Comparison of ENCODE assay signal across 7 mouse cellular contexts in the genomic region with DNA sequence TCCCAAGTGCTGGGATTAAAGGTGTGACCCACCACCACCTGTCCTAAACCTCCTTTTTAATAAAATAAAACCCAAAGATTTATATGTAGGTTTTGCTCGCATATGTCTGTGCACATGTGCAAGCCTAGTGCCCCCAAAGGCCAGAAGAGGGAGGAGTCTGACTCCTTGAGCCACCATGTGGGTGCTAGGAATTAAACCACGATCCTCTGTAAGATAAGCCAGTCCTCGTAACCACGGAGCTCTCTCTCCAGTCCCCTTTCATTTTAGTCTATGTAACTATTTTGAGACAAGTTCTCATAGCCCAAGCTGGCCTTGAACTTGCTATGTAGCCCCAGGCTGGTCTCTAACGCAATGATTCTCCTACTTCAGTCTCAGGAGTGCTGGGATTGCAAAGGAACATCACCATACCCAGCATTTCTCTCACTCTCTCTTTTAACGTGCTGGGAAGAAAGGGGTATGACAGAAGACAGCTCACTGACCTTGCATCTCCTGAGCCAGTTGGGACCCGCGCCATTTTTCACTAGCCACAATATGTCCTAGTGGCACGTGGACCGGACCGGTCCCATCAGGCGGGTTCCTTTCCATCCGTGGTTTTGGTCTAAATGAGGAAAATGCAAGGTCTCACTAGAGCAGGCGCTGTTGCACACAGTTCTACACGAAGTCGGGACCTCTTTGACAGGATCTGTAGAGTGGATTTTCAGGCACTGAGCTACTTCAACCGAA. TPM values are rescaled to one million over a fixed set of nuclear protein-coding genes. Genes with fewer than 3 reads are reported as not detected.
DNase-seq lines count a peak whose midpoint lies in the region; ATAC-seq and TF ChIP-seq lines count a peak whose summit lies in the region.

No protein-coding gene starts in this region.

- H3K9me3 ChIP-seq in forebrain, embryonic 15.5 days: no peaks in the 10 kb centered on the region
- no peaks in the 10 kb centered on the region for H3K9me3 ChIP-seq in limb, embryonic 12.5 days
- H3K9me3 ChIP-seq in neural tube, embryonic 12.5 days: no peaks in the 10 kb centered on the region

- H3K4me3 ChIP-seq in testis, adult 2 months (ENCODE audit: control insufficient read depth, low read depth, low read length): peak overlapping the region; percentile 93
- peak overlapping the region; percentile 70 for H3K4me3 ChIP-seq in forebrain, embryonic 15.5 days
- H3K4me3 ChIP-seq in limb, embryonic 12.5 days (replicated peaks): peak overlapping the region; percentile 64
- H3K4me3 ChIP-seq in neural tube, embryonic 12.5 days: peak overlapping the region; percentile 64

- WGBS in forebrain, embryonic 15.5 days: 15% methylated on average over 17 of the region's 17 CpGs
- 11% methylated on average over 17 of the region's 17 CpGs for WGBS in limb, embryonic 12.5 days
- WGBS in neural tube, embryonic 12.5 days: 15% methylated on average over 17 of the region's 17 CpGs

- peak overlapping the region; percentile 62 for H3K4me2 ChIP-seq in forebrain, embryonic 15.5 days (replicated peaks)
- H3K4me2 ChIP-seq in limb, embryonic 12.5 days: peak overlapping the region; percentile 75
- H3K4me2 ChIP-seq in neural tube, embryonic 12.5 days (replicated peaks): peak overlapping the region; percentile 85

- peak overlapping the region; percentile 58 for H3K9ac ChIP-seq in forebrain, embryonic 15.5 days (replicated peaks)
- peak overlapping the region; percentile 31 for H3K9ac ChIP-seq in limb, embryonic 12.5 days (replicated peaks)
- H3K9ac ChIP-seq in neural tube, embryonic 12.5 days: peak overlapping the region; percentile 54

- no peaks in the 10 kb centered on the region for H3K27me3 ChIP-seq in testis, adult 2 months (ENCODE audit: control insufficient read depth, insufficient read depth, low read length)
- H3K27me3 ChIP-seq in forebrain, embryonic 15.5 days: no peaks in the 10 kb centered on the region
- H3K27me3 ChIP-seq in limb, embryonic 12.5 days: no peaks in the 10 kb centered on the region
- H3K27me3 ChIP-seq in neural tube, embryonic 12.5 days (replicated peaks): no peaks in the 10 kb centered on the region

- no peak for DNase-seq in testis, postnatal 14 days (ENCODE audit: low spot score)
- peak; percentile 33 to 41 for DNase-seq in cerebellum, adult 18-20 months
- DNase-seq in ovary, postnatal 10 days (ENCODE audit: low spot score): no peak

- H3K4me1 ChIP-seq in testis, adult 2 months (ENCODE audit: control insufficient read depth, insufficient read depth, low read length): peaks cover 9% of the 10 kb centered on the region
- H3K4me1 ChIP-seq in forebrain, embryonic 15.5 days: peaks cover 22% of the 10 kb centered on the region
- H3K4me1 ChIP-seq in limb, embryonic 12.5 days (replicated peaks): peaks cover 19% of the 10 kb centered on the region
- peaks cover 21% of the 10 kb centered on the region for H3K4me1 ChIP-seq in neural tube, embryonic 12.5 days

- peak overlapping the region; percentile 30; the same call in 1 of the 2 replicates for H3K27ac ChIP-seq in testis, adult 2 months (ENCODE audit: control insufficient read depth, insufficient read depth, low read depth, low read length)
- H3K27ac ChIP-seq in forebrain, embryonic 15.5 days (replicated peaks): no peak overlapping the region; the same call in 1 of the 2 replicates
- no peak overlapping the region for H3K27ac ChIP-seq in limb, embryonic 12.5 days
- H3K27ac ChIP-seq in neural tube, embryonic 12.5 days: no peak overlapping the region

- peaks cover 3% of the 10 kb centered on the region for H3K36me3 ChIP-seq in testis, adult 2 months (ENCODE audit: control insufficient read depth, insufficient read depth, low read length)
- peaks cover 22% of the 10 kb centered on the region for H3K36me3 ChIP-seq in forebrain, embryonic 15.5 days
- peaks cover 37% of the 10 kb centered on the region for H3K36me3 ChIP-seq in limb, embryonic 12.5 days
- H3K36me3 ChIP-seq in neural tube, embryonic 12.5 days: peaks cover 33% of the 10 kb centered on the region

- no peak for TF ChIP-seq POLR2A in testis, adult 2 months (IDR thresholded peaks at IDR 0.05; ENCODE audit: control insufficient read depth, low read depth, low read length)

- peak; percentile 7; the same call in 1 of the 2 replicates for ATAC-seq in forebrain, embryonic 15.5 days (replicated peaks)
- ATAC-seq in limb, embryonic 12.5 days (ENCODE audit: insufficient number of reproducible peaks, insufficient read depth, low FRiP score, low TSS enrichment, low read depth): no peak
- ATAC-seq in neural tube, embryonic 12.5 days (ENCODE audit: low FRiP score, low read depth): peak; percentile 14

- TF ChIP-seq CTCF in testis, adult 2 months (IDR thresholded peaks at IDR 0.05; ENCODE audit: control insufficient read depth, insufficient read depth, insufficient replicate concordance, low read depth, low read length): no peak

RNA-seq across cellular contexts. Expression of a gene that starts 0.7 kb away (rescaled TPM):
- 3.1 and 4.0 TPM in 2 replicates for polyA plus RNA-seq in testis, adult 2 months (2012; rRNA removed)
- 21.3 and 24.6 TPM in 2 replicates for polyA plus RNA-seq in forebrain, embryonic 15.5 days (2015; fragmentation: Nextera tagmentation; extraction: Ambion mirVana)
- 14.7 and 16.5 TPM in 2 replicates for polyA plus RNA-seq in limb, embryonic 12.5 days (2016; fragmentation: Nextera tagmentation; extraction: Ambion mirVana)
- 21.0 and 24.2 TPM in 2 replicates for polyA plus RNA-seq in neural tube, embryonic 12.5 days (2016; fragmentation: Nextera tagmentation; extraction: Ambion mirVana)

RNA-seq across cellular contexts. Expression of a gene that starts 0.9 kb away (rescaled TPM):
- polyA plus RNA-seq in testis, adult 2 months (2012; rRNA removed): 95.0 and 104 TPM in 2 replicates
- 39.4 and 42.2 TPM in 2 replicates for polyA plus RNA-seq in forebrain, embryonic 15.5 days (2015; fragmentation: Nextera tagmentation; extraction: Ambion mirVana)
- 55.0 and 56.9 TPM in 2 replicates for polyA plus RNA-seq in limb, embryonic 12.5 days (2016; fragmentation: Nextera tagmentation; extraction: Ambion mirVana)
- 39.9 and 40.8 TPM in 2 replicates for polyA plus RNA-seq in neural tube, embryonic 12.5 days (2016; fragmentation: Nextera tagmentation; extraction: Ambion mirVana)

RNA-seq across cellular contexts. Expression of a gene that starts 52.7 kb away (rescaled TPM):
- 0.37 and 0.47 TPM in 2 replicates for polyA plus RNA-seq in testis, adult 2 months (2012; rRNA removed)
- polyA plus RNA-seq in forebrain, embryonic 15.5 days (2015; fragmentation: Nextera tagmentation; extraction: Ambion mirVana): not detected in 2 replicates
- polyA plus RNA-seq in limb, embryonic 12.5 days (2016; fragmentation: Nextera tagmentation; extraction: Ambion mirVana): 0.21 TPM in 1 of 2 replicates, not detected in the other
- polyA plus RNA-seq in neural tube, embryonic 12.5 days (2016; fragmentation: Nextera tagmentation; extraction: Ambion mirVana): not detected in 2 replicates

Comparison
In these comparisons a context has a peak if more than half of its experiments do, and no peak if none do; other contexts are left out.
1. DNase-seq: peak in cerebellum, adult 18-20 months (2 of 2); none in testis, postnatal 14 days (single experiment) and ovary, postnatal 10 days (single experiment).
2. Peak in every context shown above with its lines, with median percentiles within 50 percentile points of each other: H3K4me3 ChIP-seq, H3K4me2 ChIP-seq and H3K9ac ChIP-seq.